Mouse (Mus musculus): ENCODE results near the gene Ankrd12. TPM values are rescaled to one million over a fixed set of nuclear protein-coding genes. Genes with fewer than 3 reads are reported as not detected.

The Ankrd12 gene
- polyA plus RNA-seq, 1 experiment from 2014 or later: 21.5 TPM

DNA sequence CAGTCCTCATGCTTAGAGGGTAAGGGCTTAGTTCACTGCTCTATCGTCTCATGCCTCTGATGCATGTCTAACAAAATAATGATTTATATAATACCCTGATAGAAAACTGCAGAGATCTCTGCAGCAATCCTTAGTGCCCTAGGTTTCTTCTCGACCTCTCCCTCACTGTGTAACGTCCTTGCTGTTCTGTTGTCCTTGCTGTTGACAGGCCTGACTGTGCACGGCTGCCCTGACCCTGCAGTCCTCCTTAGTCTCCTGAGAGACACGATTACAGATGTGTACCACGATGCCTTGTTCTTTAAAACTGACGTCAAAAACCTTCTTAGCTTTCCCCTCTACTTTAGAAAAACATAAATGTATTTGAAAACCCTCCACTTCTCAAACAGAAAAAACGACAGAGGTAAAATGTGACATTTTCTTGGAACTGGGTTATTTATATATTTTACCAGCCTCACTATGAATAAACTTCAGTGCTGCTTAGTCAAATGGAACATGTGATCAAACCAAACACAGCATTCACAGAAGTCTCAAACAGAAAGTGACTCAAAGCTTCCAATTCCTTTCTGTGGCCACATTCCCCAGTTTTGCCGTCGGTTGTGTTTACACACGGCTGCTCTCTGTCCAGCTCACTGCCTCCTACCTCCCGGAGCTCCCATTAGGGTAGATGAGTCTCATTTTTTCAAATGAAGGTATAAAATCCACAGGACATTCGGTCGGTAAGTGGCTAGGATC lies 137.3 kb downstream of the Ankrd12 start:
- peak overlapping the region; percentile 26; the same call in 1 of the 2 replicates for H3K9ac ChIP-seq (ENCODE audit: low read length)
- H3K27ac ChIP-seq (ENCODE audit: low read length): peak overlapping the region; percentile 60
- H3K9me3 ChIP-seq (replicated peaks; ENCODE audit: control insufficient read depth, low read length): no peaks in the 10 kb centered on the region
- H3K4me2 ChIP-seq (ENCODE audit: low read depth, low read length): no peak overlapping the region
- WGBS: 45% methylated on average over 14 of the region's 14 CpGs
- no peak for ATAC-seq (replicated peaks; ENCODE audit: extremely low read depth, insufficient read depth, low FRiP score)
- H3K27me3 ChIP-seq (ENCODE audit: control insufficient read depth, insufficient read depth, low read length): no peaks in the 10 kb centered on the region
- no peak overlapping the region for H3K4me3 ChIP-seq (ENCODE audit: low read length)
- H3K4me1 ChIP-seq (ENCODE audit: control insufficient read depth, insufficient read depth, low read length): peaks cover 15% of the 10 kb centered on the region
- peaks cover 7% of the 10 kb centered on the region for H3K36me3 ChIP-seq (ENCODE audit: control insufficient read depth, insufficient read depth)

DNA sequence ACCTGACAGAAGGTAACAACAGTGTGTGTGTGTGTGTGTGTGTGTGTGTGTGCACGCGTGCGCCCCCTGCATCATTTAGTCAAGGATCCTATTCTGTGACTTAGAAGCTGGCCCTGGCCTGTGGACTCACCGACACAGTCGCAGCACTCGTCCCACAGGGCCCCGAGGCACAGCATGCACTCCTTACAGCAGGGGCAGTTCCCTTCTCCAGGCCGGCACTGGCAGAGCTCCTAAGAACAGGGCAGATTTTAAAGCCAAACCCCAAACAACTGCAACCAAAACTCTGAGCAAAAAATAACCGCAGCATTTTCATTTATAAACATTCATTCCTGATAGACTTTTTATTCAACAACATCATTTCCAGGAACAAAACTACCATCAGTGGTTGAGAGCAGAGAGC lies 139.2 kb downstream of the Ankrd12 start:
- ATAC-seq (replicated peaks; ENCODE audit: extremely low read depth, insufficient read depth, low FRiP score): no peak
- Histone ChIP-seq H3K36me3 (ENCODE audit: control insufficient read depth, insufficient read depth) (peaks cover 18% of the 10 kb centered on the region), H3K9ac (ENCODE audit: low read length) (no peak overlapping the region), H3K4me3 (ENCODE audit: low read length) (no peak overlapping the region), H3K27me3 (ENCODE audit: control insufficient read depth, insufficient read depth, low read length) (no peaks in the 10 kb centered on the region), H3K4me2 (ENCODE audit: low read depth, low read length) (no peak overlapping the region), H3K27ac (ENCODE audit: low read length) (no peak overlapping the region), H3K4me1 (ENCODE audit: control insufficient read depth, insufficient read depth, low read length) (peaks cover 15% of the 10 kb centered on the region), H3K9me3 (replicated peaks; ENCODE audit: control insufficient read depth, low read length) (no peaks in the 10 kb centered on the region)
- WGBS: 98% methylated on average over 9 of the region's 9 CpGs

DNA sequence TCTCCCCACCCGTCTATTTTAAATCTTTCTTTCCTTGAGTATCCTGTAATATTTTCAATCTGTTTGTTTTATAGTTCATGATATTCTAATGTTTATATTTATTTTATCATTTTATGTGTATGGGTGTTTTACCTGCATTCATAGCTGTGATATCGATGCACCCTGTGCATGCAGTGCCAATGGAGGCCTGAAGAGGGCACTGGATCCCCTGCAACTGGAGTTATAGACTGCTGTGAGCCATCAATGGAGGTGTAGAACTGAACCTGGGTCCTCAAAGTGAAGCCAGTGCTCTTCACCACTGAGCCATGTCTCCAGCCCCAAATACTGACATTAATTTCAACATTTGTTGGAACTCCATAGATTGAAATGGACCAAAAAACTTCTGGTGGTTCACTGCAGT lies 143.1 kb downstream of the Ankrd12 start:
- Histone ChIP-seq H3K4me1 (ENCODE audit: control insufficient read depth, insufficient read depth, low read length) (peaks cover 7% of the 10 kb centered on the region; the same call in 1 of the 2 replicates), H3K9ac (ENCODE audit: low read length) (no peak overlapping the region), H3K9me3 (replicated peaks; ENCODE audit: control insufficient read depth, low read length) (no peaks in the 10 kb centered on the region), H3K4me2 (ENCODE audit: low read depth, low read length) (no peak overlapping the region), H3K4me3 (ENCODE audit: low read length) (no peak overlapping the region), H3K27ac (ENCODE audit: low read length) (no peak overlapping the region), H3K27me3 (ENCODE audit: control insufficient read depth, insufficient read depth, low read length) (no peaks in the 10 kb centered on the region), H3K36me3 (ENCODE audit: control insufficient read depth, insufficient read depth) (peaks cover 22% of the 10 kb centered on the region)
- 94% methylated on average over 2 of the region's 2 CpGs for WGBS
- ATAC-seq (replicated peaks; ENCODE audit: extremely low read depth, insufficient read depth, low FRiP score): no peak

DNA sequence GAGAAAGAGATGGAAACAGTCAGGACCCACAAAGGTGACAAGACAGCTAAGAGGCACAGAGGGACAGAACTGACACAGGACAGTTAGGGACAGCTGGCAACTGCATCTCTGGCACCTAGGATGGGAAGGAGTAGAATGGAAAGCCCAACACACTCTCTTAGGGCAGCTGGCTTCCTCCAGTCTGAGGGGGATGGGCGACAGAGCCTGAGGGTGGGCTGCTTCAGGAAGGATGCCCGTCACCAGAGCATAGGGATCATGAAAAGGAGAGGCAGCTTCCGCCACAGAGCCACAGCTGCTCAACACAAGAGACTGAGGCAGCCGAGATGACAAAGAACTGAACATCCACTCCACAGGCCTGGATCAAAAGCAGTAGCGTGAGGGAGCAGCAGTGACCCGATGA lies 145.4 kb downstream of the Ankrd12 start:
- Histone ChIP-seq H3K4me3 (ENCODE audit: low read length) (no peak overlapping the region), H3K4me2 (ENCODE audit: low read depth, low read length) (no peak overlapping the region), H3K36me3 (ENCODE audit: control insufficient read depth, insufficient read depth) (peaks cover 26% of the 10 kb centered on the region), H3K27ac (ENCODE audit: low read length) (peak overlapping the region; percentile 39; the same call in 1 of the 2 replicates), H3K27me3 (ENCODE audit: control insufficient read depth, insufficient read depth, low read length) (no peaks in the 10 kb centered on the region), H3K4me1 (ENCODE audit: control insufficient read depth, insufficient read depth, low read length) (peaks cover 7% of the 10 kb centered on the region; the same call in 1 of the 2 replicates), H3K9me3 (replicated peaks; ENCODE audit: control insufficient read depth, low read length) (no peaks in the 10 kb centered on the region), H3K9ac (ENCODE audit: low read length) (no peak overlapping the region)
- 0 out of 2 replicates have a peak, but pooled peaks have one; percentile 23 for ATAC-seq (replicated peaks; ENCODE audit: extremely low read depth, insufficient read depth, low FRiP score)
- WGBS: 68% methylated on average over 6 of the region's 6 CpGs

DNA sequence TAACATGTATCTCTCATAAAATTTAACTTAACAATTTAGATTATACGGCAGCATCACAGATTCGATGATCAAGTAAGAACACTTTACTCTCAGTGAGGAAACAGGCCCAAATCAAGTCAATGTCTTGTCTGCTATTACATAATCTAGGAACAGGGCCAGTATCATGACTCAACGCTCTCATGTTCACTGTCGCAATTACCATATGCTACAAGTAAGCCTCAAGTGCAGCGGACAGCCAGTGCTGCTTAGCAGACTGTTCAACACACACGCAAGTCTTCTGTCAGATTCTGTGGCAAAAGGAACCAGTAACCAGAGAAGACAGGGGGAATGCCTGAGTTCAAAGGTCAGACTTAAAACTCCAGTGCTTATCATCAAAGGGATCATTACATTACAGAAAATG lies 145.9 kb downstream of the Ankrd12 start:
- Histone ChIP-seq H3K27me3 (ENCODE audit: control insufficient read depth, insufficient read depth, low read length) (no peaks in the 10 kb centered on the region), H3K36me3 (ENCODE audit: control insufficient read depth, insufficient read depth) (peaks cover 31% of the 10 kb centered on the region), H3K4me1 (ENCODE audit: control insufficient read depth, insufficient read depth, low read length) (peaks cover 7% of the 10 kb centered on the region; the same call in 1 of the 2 replicates), H3K9me3 (replicated peaks; ENCODE audit: control insufficient read depth, low read length) (no peaks in the 10 kb centered on the region), H3K4me2 (ENCODE audit: low read depth, low read length) (no peak overlapping the region), H3K9ac (ENCODE audit: low read length) (no peak overlapping the region), H3K4me3 (ENCODE audit: low read length) (no peak overlapping the region), H3K27ac (ENCODE audit: low read length) (peak overlapping the region; percentile 39)
- 60% methylated on average over 6 of the region's 6 CpGs for WGBS
- peak; percentile 41; the same call in 1 of the 2 replicates for ATAC-seq (replicated peaks; ENCODE audit: extremely low read depth, insufficient read depth, low FRiP score)

DNA sequence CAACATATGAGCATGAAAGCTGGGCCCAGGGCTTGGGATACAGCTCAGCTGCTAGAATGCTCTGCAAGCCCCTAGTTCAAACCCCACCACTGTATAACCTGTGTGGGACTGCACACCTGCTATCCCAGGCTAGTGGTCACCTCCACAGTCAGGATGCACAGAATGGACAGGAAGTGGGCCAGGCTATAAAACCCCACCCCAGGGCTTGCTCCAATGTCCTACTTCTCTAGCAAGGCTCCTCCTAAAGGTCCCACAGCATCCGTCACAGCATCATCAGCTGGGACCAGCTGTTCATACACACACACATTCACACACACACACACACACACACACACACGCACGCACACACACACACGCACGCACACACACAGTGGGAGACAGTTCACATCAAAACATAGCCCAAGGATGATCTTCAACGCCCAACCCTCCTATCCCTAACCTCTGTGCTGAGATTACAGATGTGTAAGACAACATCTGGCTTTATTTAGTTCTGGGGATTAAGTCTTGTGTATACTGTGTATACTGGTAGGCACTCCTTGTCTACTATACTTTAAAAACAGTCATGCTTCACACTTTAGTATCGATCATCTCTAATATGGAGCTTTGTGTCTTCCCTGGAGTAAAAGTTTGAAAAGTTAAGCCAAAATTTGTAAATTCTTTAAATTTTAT lies 146.6 kb downstream of the Ankrd12 start:
- peaks cover 7% of the 10 kb centered on the region; the same call in 1 of the 2 replicates for H3K4me1 ChIP-seq (ENCODE audit: control insufficient read depth, insufficient read depth, low read length)
- no peak overlapping the region for H3K9ac ChIP-seq (ENCODE audit: low read length)
- ATAC-seq (replicated peaks; ENCODE audit: extremely low read depth, insufficient read depth, low FRiP score): peak; percentile 14; the same call in 1 of the 2 replicates
- H3K27me3 ChIP-seq (ENCODE audit: control insufficient read depth, insufficient read depth, low read length): no peaks in the 10 kb centered on the region
- H3K27ac ChIP-seq (ENCODE audit: low read length): no peak overlapping the region; the same call in 1 of the 2 replicates
- H3K36me3 ChIP-seq (ENCODE audit: control insufficient read depth, insufficient read depth): peaks cover 35% of the 10 kb centered on the region
- no peak overlapping the region for H3K4me2 ChIP-seq (ENCODE audit: low read depth, low read length)
- H3K4me3 ChIP-seq (ENCODE audit: low read length): no peak overlapping the region
- WGBS: 93% methylated on average over 7 of the region's 7 CpGs
- H3K9me3 ChIP-seq (replicated peaks; ENCODE audit: control insufficient read depth, low read length): no peaks in the 10 kb centered on the region

DNA sequence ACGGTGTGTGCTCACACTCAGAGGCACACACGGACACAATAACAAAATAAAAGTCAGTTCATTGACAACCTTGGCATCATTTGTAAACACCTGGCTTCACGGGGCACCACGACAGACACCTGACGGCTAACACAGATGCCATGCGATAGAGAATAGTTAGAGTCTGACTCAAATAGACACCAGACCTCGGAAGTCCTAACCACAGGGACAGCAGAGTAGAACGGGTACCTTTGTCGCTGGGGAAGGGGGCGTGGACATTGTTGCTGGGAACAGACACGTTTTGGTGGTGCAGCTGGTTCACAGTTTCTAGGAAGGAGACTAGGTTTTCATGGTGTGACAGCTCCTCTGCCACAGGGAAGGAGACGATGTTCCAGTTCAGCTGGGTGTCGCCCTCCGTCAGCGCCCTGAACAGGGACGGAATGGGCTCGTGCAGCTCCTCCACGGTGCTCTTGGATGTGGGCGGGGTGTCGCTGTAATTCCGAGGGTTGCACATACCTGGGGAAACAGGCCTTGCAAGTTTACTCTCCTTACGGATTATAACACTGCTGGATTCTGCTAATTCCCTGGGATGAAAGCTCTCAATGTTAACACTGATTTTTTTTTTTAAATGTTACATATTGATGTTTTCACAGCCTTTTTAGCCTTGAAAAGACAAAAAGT lies 147.4 kb downstream of the Ankrd12 start:
- Histone ChIP-seq H3K9ac (ENCODE audit: low read length) (no peak overlapping the region), H3K4me2 (ENCODE audit: low read depth, low read length) (no peak overlapping the region), H3K27me3 (ENCODE audit: control insufficient read depth, insufficient read depth, low read length) (no peaks in the 10 kb centered on the region), H3K4me3 (ENCODE audit: low read length) (no peak overlapping the region), H3K36me3 (ENCODE audit: control insufficient read depth, insufficient read depth) (peaks cover 38% of the 10 kb centered on the region), H3K4me1 (ENCODE audit: control insufficient read depth, insufficient read depth, low read length) (peaks cover 7% of the 10 kb centered on the region; the same call in 1 of the 2 replicates), H3K9me3 (replicated peaks; ENCODE audit: control insufficient read depth, low read length) (no peaks in the 10 kb centered on the region), H3K27ac (ENCODE audit: low read length) (no peak overlapping the region)
- ATAC-seq (replicated peaks; ENCODE audit: extremely low read depth, insufficient read depth, low FRiP score): no peak
- 82% methylated on average over 22 of the region's 22 CpGs for WGBS

DNA sequence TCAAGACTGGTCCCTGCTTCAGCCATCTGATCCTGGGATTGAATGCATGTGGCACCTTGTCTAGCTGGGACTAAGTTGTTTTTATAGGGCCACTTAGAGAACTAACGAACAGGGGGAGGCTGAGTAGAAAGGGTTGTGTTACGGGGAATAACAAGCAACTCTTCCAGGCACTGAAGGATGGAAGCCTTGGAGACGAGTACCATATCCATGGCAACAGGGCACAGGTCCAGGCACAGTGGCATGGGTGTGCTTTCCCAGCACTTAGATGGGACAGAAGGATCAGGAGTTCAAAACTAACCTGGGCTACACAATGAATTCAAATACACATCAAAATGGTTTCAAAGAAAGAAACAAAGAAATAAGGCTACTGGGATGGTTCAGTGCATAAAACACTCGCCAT lies 149.8 kb downstream of the Ankrd12 start:
- H3K27ac ChIP-seq (ENCODE audit: low read length): no peak overlapping the region
- 79% methylated on average over 4 of the region's 4 CpGs for WGBS
- peaks cover 32% of the 10 kb centered on the region for H3K36me3 ChIP-seq (ENCODE audit: control insufficient read depth, insufficient read depth)
- ATAC-seq (replicated peaks; ENCODE audit: extremely low read depth, insufficient read depth, low FRiP score): no peak
- no peaks in the 10 kb centered on the region for H3K9me3 ChIP-seq (replicated peaks; ENCODE audit: control insufficient read depth, low read length)
- H3K4me1 ChIP-seq (ENCODE audit: control insufficient read depth, insufficient read depth, low read length): peaks cover 7% of the 10 kb centered on the region; the same call in 1 of the 2 replicates
- H3K9ac ChIP-seq (ENCODE audit: low read length): no peak overlapping the region
- H3K27me3 ChIP-seq (ENCODE audit: control insufficient read depth, insufficient read depth, low read length): no peaks in the 10 kb centered on the region
- H3K4me3 ChIP-seq (ENCODE audit: low read length): no peak overlapping the region
- H3K4me2 ChIP-seq (ENCODE audit: low read depth, low read length): no peak overlapping the region

DNA sequence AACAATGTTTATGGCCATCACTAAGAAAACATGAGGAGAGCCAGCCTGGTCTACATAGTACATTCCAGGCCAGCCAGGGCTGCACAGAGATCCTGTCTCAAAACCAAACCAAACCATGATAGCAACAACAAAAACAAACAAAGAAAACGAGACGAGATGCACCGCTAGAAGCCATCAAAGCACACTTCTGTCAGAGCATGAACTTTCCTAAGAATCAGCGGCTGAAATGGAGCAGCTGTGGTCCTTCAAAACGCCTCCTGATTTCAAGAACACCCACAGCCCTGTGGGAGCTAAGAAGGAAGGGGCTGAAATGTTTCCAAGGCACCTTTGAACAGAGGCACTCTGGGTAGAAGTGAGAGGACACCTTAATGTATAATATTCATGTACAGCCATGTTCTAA lies 152.7 kb downstream of the Ankrd12 start:
- Histone ChIP-seq H3K27ac (ENCODE audit: low read length) (no peak overlapping the region), H3K27me3 (ENCODE audit: control insufficient read depth, insufficient read depth, low read length) (no peaks in the 10 kb centered on the region), H3K36me3 (ENCODE audit: control insufficient read depth, insufficient read depth) (peaks cover 38% of the 10 kb centered on the region), H3K9me3 (replicated peaks; ENCODE audit: control insufficient read depth, low read length) (no peaks in the 10 kb centered on the region), H3K4me1 (ENCODE audit: control insufficient read depth, insufficient read depth, low read length) (no peaks in the 10 kb centered on the region), H3K9ac (ENCODE audit: low read length) (no peak overlapping the region), H3K4me2 (ENCODE audit: low read depth, low read length) (no peak overlapping the region), H3K4me3 (ENCODE audit: low read length) (no peak overlapping the region)
- WGBS: 55% methylated on average over 5 of the region's 5 CpGs
- no peak for ATAC-seq (replicated peaks; ENCODE audit: extremely low read depth, insufficient read depth, low FRiP score)

All from heart, embryonic 16.5 days (tissue).